Mouse (Mus musculus) frontal cortex, adult 2 months (tissue): ENCODE measurements around the gene Baz1b. TPM values are rescaled to one million over a fixed set of nuclear protein-coding genes. Genes with fewer than 3 reads are reported as not detected.
"Not testable (repeated sequence)": the region's sequence is repeated elsewhere in the genome, so short reads cannot be mapped to it uniquely, and the experiment has no call there.

Experiments used
- DNase-seq, 2 experiments: peaks; one replicate each; pipeline ENCODE4 v3.0.0; 2022; ENCODE audit warnings: low spot score in 1 of 2; ENCODE audit errors: extremely low spot score in 1 of 2
- polyA plus RNA-seq: library from polyadenylated mRNA; depleted of rRNA; stranded (reverse); fragments of >200 nt; gene quantifications from 2 replicates; pipeline ENCODE4 v1.2.3, GENCODE M21; 2012

Baz1b gene
- polyA plus RNA-seq, 1 experiment, result 64.8 TPM

- DNase-seq, result peak; percentile 63 to 70
These were observed 8.1 kb upstream of the Baz1b start for GRCm38 (mm10) chr5:135178996-135179395.

DNA sequence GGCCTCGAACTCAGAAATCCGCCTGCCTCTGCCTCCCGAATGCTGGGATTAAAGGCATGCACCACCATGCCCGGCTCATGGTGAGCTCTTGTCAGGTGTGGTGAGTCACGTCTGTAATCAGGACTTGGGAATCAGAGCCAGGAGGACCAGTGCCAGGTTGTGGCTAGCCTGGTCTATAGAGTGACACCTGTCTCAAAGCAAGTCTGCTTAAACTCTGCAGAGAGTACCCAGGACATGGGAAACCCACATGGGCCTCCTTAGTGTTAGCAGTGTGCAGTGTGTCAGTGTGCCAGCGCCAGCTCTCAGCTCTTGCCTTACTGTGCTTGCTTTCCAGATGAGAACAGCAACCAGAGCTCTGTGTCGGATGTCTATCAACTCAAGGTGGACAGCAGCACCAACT is 7.4 kb upstream of the Baz1b start:
- no peak for DNase-seq

DNA sequence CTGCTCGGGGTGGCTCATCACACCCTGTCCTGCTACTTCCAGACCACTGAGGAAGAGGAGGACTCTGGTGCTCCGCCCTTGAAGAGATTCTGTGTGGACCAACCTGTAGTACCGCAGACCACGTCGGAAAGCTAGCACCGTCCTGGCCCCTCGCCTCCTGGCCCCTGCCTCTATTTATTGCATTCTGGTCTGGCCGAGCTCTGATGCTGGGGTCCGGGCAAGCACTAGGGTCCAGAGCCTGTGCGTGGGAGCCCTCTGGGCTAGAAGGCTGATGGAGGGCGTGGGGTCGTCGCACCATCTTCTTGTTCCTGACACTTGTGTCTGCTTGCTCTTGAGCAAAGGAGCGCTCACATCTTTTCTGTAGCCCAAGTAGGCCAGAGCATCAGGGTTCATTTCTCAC is 6.3 kb upstream of the Baz1b start:
- DNase-seq, result no peak

GRCm38 (mm10) chr5:135181776-135182175 is 5.3 kb upstream of the Baz1b start:
- DNase-seq, result no peak

DNA sequence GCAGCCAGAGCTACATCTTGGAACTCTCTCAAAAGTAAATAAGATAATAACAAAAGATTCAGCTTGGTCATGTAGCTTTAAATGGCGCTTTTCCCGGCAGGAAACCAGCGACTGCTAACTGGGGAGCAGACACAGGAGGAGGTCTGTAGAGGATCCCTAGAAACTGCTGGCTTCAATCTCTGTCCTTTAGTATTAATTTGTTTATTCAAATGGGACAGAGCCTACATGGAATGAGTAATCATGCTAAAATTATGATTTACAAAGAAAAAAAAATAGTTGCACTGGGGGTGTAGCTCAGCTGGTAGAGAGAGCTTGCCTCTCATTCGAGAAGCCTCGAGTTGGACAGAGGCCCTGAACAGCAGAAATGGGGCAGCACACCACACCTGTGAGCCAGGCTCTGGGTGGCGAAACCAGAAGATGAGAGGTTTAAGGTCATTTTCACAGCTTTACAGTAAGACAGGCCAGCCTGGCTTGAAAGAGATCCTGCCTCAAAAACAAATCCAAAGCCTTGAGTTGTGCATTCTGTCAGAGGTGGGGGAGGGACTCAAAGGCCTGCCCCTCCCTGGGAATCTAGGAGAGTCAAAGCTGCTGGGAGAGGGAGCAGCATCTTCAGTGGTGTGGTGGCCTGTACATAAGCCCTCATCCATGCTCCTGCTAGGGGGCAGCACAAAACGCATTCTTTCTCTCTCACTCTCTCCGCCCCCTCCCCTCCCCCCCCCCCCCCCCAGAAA is 3.8 kb upstream of the Baz1b start:
- peak in 1 of 2 experiments; percentile 57 for DNase-seq

DNA sequence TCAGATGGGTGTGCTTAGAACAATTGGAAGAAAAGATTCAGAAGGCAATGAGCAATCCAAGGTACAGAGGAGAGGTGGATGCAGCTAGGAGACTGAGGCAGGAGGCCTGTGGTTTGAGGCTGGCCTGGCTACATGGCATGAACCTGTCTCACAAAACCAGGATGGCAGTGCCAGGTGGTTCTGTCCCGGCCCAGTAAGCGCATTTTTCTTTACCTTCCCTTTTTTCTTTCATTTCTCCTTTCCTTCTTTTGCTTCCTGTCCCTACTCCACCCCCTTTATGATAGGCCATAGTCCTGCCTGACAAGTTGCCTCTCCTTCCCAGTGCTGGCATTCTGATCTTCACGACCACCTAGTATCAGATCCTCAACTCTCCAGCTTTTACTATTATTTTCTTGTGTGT is 2.0 kb upstream of the Baz1b start:
- no peak for DNase-seq

DNA sequence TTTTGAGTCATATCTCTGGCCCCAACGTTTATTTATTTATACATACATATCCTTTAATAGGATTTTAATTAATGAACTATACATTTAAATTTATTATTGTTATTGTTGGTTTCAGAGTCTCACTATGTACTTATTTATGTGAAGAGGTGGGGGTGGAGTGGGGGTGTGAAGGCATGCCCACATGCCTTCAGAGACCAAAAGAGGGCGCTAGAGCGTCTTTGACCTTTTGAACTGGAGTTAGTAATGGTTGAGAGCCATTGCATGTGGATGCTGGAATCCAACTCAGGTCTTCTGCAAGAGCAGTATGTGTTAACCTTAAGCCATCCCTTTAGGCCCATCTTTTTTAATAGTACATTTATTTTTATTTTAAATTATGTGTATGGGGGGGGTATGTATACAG is 1.5 kb upstream of the Baz1b start:
- DNase-seq, result no peak

- DNase-seq, result no peak
These were observed 838 bp upstream of the Baz1b start for GRCm38 (mm10) chr5:135186231-135186620.

- DNase-seq, result no peak
These were observed 517 bp downstream of the Baz1b start for GRCm38 (mm10) chr5:135187349-135188213.

DNA sequence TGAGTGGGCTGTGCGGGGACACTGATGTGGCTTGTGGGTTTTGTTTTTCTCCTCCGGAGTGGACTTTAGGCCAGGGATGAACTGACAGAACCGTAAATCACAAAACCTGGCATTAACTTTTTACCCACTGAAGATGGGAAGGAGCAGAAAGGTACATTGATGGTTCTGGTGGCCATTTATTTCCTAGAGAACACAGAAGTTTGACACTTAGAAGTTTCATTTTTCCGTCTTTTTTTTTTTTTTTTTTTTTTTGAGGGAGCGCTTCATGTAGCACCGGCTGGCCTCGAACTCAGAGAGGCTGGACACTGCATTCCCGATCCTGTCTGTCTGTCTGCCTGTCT is 1.1 kb downstream of the Baz1b start:
- DNase-seq, result no peak

DNA sequence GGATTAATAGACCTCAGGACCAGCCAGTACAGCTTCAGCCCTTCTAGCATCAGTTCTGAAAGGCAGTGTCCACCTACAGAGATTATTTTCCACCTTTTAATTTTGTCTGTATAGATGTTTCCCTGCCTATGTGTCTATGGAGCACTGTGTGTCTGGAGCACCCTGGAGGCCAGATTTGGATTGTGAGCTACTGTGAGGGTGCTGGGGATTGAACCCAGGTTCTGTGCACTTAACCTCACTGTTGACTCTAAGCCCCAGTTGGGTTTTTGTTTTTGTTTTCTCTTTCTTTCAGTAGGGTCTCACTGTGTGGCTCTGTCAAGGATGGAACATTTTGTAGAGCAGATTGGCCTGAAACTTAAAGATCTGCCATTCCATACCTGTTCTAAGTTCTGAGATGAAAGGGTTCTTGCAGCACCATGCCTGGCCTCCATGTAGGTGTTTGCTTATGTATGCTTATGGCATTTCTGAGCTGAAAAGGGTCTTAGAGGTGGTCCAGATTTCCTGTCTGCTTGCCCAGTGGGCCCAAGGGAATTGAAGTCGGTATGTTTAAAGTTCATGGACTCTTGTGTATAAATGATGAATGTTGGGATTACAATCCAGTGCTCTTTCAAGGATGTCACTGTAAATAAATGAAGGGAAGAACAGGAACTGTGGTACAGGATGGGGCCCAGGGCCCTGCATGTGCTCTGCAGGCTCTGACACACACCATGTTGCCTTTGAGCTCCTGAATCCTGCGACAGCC is 2.4 kb downstream of the Baz1b start:
- no peak for DNase-seq

DNA sequence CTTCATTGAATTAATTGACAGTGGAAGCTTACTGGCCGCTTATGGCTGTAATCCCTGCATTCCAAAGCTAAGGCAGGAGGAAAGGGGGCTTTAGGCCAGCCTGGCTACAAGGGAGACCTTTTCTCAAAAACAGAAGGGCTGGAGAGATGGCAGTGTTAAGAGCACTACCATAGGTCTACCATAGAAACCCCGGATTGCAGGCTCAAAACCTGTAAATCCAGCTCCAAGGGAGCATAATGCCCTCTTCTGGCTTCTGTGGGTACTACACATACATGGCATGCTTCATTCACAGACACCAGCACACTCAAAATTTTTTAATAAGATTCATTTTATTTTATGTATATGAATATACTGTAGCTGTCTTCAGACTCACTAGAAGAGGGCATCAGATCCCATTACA is 4.6 kb downstream of the Baz1b start:
- DNase-seq, result peak in 1 of 2 experiments; percentile 89

- no peak for DNase-seq
These were observed 5.4 kb downstream of the Baz1b start for GRCm38 (mm10) chr5:135192431-135192830.

GRCm38 (mm10) chr5:135196367-135196766 is 9.3 kb downstream of the Baz1b start:
- DNase-seq, result no peak

DNA sequence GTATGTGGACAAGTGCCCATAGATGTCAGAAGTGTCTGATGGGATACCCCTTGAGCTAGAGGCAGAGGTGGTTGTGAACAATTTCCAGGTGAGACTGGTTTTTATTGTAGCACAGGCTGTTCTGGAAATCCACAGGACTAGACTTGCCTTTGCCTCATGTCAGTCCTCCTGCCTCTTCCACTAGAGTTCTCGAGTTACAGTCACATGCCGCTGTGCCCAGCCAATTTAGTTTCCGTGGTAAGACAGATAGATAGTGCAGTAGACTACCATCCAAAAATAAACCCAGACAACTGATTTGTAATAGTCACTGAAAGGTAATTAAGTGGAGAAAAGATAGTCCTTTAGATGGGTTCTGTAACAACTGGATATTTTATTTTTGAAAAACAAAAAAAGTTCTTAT is 15.7 kb downstream of the Baz1b start:
- no peak for DNase-seq

GRCm38 (mm10) chr5:135208197-135208596 is 21.1 kb downstream of the Baz1b start:
- no peak for DNase-seq

GRCm38 (mm10) chr5:135216871-135217270 is 29.8 kb downstream of the Baz1b start:
- DNase-seq, result no peak

DNA sequence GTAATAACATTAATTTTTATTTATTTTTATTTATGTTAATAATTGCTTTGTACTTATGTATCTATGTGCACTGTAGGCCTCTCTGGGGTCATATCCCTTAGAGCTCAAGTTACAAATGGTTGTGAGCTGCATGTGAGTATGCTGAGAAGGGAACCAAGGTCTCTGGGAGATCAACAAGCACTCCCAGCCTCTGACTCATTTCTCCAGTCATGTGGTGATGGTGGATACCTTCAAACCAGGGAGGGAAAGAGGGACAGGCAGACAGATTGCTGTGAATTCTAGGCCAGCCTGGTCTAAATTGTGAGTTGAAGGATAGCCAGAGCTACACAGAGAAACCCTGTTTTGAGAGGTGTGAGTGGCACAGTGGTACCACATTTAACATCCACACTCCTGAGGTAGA is 33.9 kb downstream of the Baz1b start:
- no peak for DNase-seq

- no peak for DNase-seq
These were observed 35.0 kb downstream of the Baz1b start for GRCm38 (mm10) chr5:135222066-135222465.

- DNase-seq, result no peak
These were observed 37.1 kb downstream of the Baz1b start for GRCm38 (mm10) chr5:135224169-135224568.

GRCm38 (mm10) chr5:135225879-135226278 is 38.8 kb downstream of the Baz1b start:
- DNase-seq, result not testable (repeated sequence)
